Mouse (Mus musculus) ES-E14 (cell line): Measurements from ENCODE around the gene Ip6k1.

ENCODE experiments used
- CHD2 ChIP-seq: IDR thresholded peaks from 2 replicates; pipeline ENCODE4 v1.6.1; 2014; ENCODE audit warnings: mild to moderate bottlenecking, low read depth, low read length, inconsistent platforms
- HCFC1 ChIP-seq: IDR thresholded peaks from 2 replicates; pipeline ENCODE4 v1.6.1; 2012; ENCODE audit warnings: low read length, inconsistent platforms, borderline replicate concordance; ENCODE audit not compliant: insufficient read depth
- MAFK ChIP-seq: IDR thresholded peaks from 2 replicates; pipeline ENCODE4 v1.6.1; 2014; ENCODE audit warnings: mild to moderate bottlenecking, low read depth, low read length, inconsistent platforms; ENCODE audit not compliant: insufficient read depth
- ZC3H11A ChIP-seq: IDR thresholded peaks from 2 replicates; pipeline ENCODE4 v1.6.1; 2012; ENCODE audit warnings: low read depth, mild to moderate bottlenecking, inconsistent platforms, low read length, borderline replicate concordance
- ZNF384 ChIP-seq: IDR thresholded peaks from 2 replicates; pipeline ENCODE4 v1.6.1; 2012; ENCODE audit warnings: low read depth, low read length, inconsistent platforms

DNA sequence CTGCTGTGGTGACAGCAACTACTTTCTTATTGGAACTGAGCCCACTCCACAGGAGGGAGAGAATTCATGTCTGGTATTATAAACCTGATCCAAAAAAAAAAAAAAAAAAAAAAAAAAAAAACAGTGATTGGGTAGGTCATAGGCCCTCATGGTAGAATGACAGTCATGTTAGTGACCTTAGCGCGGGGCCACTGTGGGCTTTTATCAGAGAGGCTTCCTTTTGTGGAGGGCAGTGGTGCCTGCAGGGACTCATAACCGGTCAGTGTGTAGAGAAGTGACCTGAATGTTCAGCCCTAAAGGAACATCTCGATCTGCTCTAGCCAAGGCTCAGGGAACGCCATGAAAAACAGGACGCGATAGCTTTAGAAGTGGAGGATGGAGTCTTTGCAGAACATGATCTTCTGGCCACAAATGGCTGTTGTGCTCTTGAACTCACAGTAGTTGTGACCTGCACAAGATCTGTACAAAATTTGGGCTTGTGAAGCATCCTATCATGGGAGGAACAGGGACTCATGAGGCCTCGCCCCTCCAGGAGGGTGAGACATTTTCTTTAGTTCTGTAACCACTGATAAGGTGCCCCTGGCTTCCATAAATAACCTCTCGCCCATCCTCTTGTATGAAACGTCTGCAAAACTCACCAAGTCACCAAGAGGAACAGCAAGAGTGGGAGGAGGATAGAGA lies 27.7 kb upstream of the Ip6k1 start:
- TF ChIP-seq CHD2 (no peak), MAFK (no peak), ZC3H11A (no peak), ZNF384 (no peak), HCFC1 (no peak)
